Mouse (Mus musculus) CD4-positive, CD25-positive, alpha-beta regulatory T cell, adult 4 months (primary cell): ENCODE results near the gene Fam198a. TPM values are rescaled to one million over a fixed set of nuclear protein-coding genes. Genes with fewer than 3 reads are reported as not detected.

ENCODE experiments used
- ATAC-seq: one replicate; pipeline ENCODE4 v1.8.0; 2017
- polyA plus RNA-seq, 2 experiments: library from polyadenylated mRNA; unstranded; fragments of 100-300 nt; shearing (Covaris generic); gene quantifications; one replicate each; pipeline ENCODE4 v1.2.1; 2017

Fam198a gene
- polyA plus RNA-seq, 2 experiments from 2014 or later, result 0.29 TPM; not detected in 1

DNA sequence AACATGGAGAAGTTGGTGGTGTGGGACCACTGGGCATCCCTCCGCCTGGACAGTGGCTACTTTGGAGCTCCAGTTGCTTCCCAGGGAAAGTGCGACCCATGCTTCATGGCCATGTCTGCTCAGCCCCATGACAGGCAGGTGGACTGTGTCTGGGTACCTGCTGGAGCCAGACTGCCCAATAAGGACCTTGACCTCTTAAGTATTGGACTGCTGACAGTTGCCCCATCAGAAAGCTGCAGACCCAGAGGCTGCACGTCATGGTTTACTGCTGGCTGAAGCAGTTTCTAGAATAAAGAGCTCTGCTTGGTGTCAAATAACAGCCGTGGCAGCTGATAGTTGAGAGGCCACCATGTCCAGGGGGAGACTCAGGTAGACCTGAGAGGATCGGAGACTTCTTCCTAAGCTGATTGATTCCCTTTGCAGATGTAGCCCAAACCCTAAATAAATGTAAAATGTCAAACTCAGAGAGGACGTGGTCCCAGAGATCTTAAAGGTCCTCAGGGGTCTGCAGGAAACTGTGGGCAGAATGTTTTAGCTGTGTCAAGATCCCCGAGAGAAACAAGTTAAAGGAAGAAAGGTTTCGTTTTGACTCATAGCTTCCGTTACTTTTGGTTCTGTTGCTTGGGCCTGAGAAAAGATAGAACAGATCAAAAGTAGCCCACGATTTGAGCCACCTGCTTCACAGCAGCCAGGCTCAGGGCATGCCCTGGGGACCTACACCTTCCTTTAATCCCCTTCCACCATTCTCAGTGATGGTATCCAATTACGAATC lies 24.0 kb upstream of the Fam198a start:
- peak; percentile 93 for ATAC-seq

DNA sequence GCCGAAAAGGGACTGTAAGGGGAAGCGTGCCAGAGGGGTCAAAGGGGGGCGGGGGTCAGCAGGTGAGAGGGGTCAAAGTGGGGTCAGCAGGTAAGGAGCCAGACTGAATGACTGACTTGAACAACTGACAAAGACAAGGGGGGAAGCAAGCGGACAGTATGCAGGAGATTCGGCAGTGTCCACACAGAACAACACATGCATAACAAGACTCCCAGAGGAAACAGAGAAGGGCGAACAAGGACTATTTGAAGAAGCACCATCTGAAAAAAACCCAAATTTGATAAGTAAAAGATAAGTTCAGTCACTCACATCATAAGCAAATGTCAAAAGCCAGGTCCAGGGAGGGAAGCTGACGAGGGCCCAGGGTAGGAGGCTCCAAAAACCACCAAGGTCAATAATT lies 23.1 kb upstream of the Fam198a start:
- ATAC-seq, result no peak

DNA sequence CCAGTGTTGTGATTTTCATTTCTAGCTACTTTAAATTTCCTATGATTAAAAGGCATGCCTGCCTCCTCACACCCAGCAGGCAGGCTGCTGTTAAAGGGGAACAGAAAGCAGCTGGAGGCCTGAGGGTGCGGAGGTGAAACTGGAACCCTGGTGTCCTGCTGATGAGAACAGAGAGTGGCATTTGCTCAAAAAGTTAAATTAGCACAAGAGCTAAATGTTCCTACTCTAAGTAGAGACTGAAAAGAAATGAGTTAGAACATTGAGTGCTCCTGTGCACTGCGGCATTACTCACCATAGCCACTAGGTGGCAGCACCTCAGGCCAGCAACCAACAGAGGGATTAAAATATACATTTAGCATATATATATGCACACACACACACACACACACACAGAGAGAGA lies 22.3 kb upstream of the Fam198a start:
- peak; percentile 31 for ATAC-seq

DNA sequence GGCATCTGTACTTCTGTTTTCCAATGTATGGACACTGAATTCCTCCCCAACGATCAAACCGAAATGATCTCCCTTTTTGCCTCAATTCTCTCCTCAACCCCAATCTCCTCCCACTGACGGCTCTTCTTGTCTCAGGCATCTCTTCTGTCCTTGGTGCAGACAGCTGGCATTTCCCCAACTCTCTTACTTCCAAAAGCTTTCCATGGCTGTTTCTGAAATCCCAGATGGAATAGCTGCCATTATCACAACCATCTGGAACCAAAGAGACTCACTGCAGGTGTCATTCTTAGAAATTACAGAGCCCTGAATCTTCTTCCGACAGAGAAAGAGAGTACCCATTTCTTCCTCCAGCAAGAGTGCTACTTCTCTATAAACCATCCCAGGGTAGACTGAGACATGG lies 15.9 kb upstream of the Fam198a start:
- ATAC-seq, result no peak

GRCm38 (mm10) chr9:121936952-121937351 lies 13.8 kb upstream of the Fam198a start:
- ATAC-seq, result no peak

DNA sequence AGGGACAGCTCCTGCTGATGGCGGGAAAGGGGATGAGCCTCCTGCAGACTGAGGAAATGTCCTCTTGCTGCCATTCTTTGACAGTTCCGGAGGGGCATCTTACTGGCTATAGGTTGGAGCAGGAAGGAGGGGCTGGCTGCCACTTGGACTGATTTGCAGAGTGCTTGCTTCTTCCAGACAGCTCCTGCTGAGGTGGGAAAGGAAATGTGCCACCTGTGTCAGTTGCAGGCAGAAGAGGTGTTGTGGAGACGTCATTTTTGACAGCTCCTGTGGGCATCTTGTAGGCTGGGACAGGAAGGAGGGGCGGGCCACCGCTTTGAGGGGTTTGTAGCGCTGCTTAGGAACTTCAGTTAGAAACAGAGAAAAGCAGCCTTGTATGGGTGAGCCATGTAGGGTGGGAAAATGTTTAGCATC lies 13.3 kb upstream of the Fam198a start:
- ATAC-seq, result peak; percentile 64

DNA sequence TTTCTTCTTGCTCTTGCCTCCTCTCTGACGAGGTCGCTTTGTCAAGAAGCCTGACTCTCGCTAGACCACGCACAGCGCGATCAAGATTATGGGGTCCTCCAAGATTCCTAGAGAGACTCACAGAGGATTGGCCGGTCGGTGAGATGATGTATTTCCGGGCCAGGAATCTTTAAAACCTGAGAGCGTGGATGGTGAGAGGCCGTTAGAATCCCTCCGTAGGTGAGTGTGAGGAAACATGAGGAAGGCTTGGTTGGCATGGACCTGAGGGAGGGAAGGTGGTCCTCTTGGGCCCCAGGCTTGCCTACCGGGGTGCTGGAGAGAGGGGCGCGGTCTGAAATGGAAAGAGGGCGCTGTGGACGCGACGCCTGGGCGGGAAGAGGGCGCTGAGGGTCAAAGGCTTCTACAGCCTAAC lies 12.8 kb upstream of the Fam198a start:
- ATAC-seq, result no peak

DNA sequence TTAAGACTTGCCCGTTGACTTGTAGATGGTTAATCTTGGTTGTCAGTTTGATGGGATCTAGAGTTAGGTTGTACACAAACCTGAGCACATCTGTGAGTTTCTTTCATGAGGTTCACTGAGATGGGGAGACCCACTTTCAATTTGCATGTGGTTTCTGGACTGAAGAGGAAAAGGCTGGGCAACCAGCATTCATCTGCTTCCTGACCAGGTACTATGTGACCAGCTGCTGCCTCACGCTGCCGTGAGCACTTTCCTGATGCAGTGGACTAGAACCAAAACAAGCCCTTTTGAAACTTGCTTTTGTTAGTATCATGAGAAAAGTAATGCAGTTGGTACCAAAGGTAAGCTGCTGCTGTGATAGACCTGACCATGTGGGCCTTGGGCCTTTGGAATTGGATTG lies 7.8 kb upstream of the Fam198a start:
- ATAC-seq, result no peak

DNA sequence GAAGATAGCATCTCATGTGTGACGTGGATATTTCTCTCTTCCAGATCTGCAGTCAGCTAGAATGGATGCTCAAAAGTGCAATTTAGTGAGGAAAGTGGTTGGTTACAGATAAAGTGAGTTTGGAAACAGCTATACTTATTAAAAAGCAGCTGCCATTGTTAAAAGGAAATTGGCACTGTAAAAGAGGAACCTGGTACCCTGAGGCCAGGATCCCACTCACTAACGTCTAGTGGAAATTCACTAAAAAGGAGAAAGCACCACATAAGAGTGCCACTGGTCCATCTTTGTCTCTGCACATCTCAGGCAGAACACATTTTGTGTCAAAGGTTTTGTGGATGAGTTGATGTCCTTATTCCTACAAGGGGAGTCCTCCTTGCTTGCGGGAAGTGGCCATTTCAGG lies 7.2 kb upstream of the Fam198a start:
- no peak for ATAC-seq

GRCm38 (mm10) chr9:121947784-121948183 lies 3.0 kb upstream of the Fam198a start:
- no peak for ATAC-seq

GRCm38 (mm10) chr9:121948431-121948830 lies 2.4 kb upstream of the Fam198a start:
- ATAC-seq, result no peak

- ATAC-seq, result no peak
Measured at GRCm38 (mm10) chr9:121951114-121951423, 281 bp downstream of the Fam198a start.

DNA sequence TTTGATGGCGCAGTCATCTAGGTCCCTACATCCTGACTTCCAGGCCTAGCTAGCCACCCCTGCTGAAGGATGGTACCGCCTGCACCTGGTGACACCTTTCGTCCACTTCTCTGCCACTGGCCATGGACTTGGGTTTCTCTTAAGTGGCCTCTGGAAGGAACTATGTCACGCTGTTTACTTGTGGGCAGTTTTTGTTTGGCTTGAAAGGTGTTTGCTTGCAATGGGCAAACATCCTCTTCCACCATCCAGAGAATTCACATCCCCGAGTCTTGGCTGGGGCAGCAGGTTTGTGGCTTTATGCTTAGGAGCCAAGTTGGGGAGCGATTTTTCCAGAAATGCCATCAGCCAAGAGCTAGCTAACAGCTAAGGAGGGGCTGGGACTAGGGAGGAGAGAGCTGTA lies 1.8 kb downstream of the Fam198a start:
- no peak for ATAC-seq

GRCm38 (mm10) chr9:121959966-121960635 lies 9.3 kb downstream of the Fam198a start:
- ATAC-seq, result no peak

GRCm38 (mm10) chr9:121964941-121965340 lies 14.2 kb downstream of the Fam198a start:
- no peak for ATAC-seq

GRCm38 (mm10) chr9:121968258-121968657 lies 17.5 kb downstream of the Fam198a start:
- no peak for ATAC-seq

DNA sequence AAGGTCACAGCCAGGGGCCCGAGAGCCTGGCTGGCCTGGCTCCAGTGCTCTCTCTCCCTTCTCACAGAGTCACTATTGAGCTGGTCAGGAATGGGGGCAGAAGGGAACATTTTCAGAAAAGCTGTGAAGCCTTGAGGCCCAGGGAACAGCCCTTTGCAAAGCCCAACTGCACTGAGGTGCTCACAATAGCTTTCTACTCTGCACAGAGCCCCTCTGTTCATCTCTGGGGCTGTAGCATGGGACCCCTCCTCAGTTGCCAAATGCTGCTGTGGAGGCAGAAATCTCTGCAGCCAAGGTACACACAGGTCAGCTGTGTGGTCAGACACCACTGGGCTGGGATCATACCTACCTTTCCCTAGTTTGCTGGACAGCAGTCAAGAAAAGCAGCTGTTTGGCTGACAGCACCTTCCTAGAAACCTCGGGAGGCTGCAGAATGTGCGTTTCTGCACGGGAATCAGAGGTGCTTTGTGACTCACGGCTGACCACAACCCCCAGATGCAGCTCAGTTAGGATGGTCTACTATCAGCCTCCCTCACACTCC lies 19.1 kb downstream of the Fam198a start:
- ATAC-seq, result no peak

DNA sequence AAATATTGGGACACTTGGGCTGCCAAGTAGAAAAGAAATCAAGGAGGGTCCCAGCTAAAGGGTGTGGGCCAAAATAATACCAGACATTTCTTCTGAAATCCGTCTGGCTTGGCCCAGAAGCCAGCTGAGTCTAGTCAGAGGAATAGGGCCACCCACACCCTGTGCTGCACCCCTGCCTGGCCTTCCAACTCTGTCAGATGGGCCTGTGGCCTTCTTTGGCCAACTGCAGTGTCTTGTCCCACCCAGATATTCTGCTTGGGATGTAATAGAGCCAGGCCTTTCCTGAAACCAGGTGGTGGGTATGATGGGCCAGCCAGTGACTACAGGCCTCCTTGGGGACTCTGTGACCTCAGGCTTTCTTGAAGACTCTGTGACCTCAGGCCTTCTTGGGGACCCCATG lies 22.4 kb downstream of the Fam198a start:
- no peak for ATAC-seq

GRCm38 (mm10) chr9:121974141-121974986 lies 23.6 kb downstream of the Fam198a start:
- ATAC-seq, result no peak

DNA sequence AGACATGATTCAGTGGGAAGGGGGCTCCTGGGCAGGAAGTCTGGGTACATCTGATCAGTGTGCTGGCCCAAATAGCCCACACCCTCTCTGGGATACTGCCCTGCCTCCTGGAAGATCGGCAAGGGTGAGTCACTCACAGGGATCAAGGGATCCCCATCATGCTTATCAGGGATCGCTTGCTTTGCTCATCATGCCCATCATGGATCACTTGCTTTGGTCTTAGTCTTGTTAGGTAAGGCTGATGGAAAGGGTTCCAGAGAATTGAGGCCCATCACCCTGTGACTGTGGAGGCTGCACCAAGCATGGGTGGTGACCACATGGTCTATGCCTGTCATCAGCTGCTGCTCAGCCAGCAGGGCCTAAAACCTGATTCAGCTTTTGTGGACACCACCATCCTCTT lies 24.5 kb downstream of the Fam198a start:
- ATAC-seq, result no peak

DNA sequence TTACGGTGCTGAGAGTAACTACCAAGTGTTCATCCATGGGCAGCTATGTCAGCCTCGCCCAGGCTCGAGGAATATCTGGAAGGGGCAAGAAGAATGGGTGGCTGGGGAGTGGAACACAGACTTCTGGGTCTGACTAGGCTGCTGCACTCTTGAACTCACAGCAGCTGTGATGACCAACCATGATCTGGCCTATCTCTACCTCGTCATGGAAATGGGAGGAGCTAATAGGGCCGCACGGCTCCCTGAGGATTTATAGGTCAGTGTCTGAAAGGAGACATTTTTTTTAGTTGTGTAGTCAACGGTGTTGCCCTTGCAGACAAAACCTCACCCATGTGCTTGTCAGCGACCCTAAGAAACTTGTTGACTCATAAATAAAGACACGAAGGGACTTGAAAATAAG lies 30.3 kb downstream of the Fam198a start:
- ATAC-seq, result no peak

- no peak for ATAC-seq
Measured at GRCm38 (mm10) chr9:121981466-121982105, 30.8 kb downstream of the Fam198a start.

DNA sequence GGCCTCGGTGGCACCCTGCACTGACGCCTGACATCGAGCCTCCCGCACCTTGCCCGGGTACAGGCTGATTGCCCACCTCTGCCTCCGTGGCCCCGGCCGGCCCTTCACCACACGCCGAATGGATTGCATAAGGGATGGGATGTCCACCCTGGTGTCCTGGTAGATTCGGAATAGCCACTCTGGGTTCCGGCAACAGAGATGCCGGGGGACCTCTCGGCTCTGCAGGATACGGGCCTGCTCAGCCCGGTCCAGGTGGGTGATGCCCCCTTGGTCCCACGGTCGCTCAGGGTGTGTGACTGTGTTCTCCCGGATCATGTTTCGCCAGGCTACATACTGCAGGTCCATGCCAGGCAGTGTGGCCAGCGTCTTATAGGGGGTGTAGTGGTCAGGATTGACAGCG lies 31.4 kb downstream of the Fam198a start:
- ATAC-seq, result no peak
